Mouse (Mus musculus) embryo, embryonic 10 days (tissue): ENCODE data around the gene Prkar1a.
"Not testable (repeated sequence)": the region's sequence is repeated elsewhere in the genome, so short reads cannot be mapped to it uniquely, and the experiment has no call there.

Experiments
- DNase-seq: peaks from one replicate; pipeline ENCODE4 v3.0.0-alpha.2; 2015; ENCODE audit warnings: low spot score

The Prkar1a gene

DNA sequence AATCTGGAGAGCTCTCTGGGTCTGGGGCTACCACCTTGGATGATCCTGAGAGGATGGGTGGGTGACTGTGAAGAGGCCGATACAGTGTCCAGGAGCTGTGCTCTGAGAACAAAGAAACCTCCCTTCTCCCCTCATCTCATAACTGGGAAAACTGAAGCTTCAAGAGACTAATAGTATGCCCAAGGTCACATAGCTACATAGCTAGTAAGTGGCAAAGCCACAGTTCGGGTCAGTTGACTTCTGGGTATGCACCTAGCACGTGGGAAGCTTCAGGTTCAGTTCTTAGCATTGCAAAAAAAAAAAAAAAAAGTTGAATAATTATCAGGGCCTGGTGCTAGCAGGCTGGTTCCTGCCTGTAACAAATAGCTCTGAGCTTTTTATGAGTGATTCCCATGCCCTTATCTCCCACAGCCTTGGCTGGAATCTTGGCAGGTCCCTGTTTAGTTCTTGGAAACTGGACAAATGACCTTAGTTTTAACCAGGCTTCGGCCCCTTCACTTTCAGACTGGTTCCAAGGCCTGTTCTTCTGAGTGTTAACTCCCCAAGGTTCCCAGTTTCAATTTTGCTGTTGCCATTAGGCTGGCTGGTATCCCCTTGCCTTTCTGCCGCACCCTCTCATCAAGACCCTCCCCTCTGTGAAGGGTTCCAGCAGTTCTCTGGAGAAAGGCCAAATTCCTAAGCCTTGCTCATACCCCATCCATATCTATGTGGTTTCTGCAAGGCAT is 7.5 kb upstream of the Prkar1a start:
- no peak for DNase-seq

DNA sequence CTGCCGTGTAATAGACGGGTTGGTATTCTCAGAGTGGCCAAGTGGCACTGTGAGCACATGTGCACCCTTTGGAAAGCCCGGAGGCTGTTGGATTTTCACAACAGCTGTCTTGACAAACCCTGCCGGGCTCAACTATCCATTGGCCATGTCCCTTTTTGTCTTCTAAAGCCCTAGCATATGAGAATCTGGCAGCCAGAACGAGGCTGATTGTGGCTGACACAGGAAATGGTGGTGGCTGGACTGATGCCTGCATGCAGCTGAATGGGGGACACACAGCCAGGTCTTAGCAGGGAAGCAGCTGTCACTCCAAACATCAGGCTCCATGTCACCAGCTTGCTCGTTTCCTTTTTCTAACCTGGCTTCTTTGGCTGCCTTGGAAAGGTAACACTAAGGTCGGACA is 695 bp upstream of the Prkar1a start:
- no peak for DNase-seq

DNA sequence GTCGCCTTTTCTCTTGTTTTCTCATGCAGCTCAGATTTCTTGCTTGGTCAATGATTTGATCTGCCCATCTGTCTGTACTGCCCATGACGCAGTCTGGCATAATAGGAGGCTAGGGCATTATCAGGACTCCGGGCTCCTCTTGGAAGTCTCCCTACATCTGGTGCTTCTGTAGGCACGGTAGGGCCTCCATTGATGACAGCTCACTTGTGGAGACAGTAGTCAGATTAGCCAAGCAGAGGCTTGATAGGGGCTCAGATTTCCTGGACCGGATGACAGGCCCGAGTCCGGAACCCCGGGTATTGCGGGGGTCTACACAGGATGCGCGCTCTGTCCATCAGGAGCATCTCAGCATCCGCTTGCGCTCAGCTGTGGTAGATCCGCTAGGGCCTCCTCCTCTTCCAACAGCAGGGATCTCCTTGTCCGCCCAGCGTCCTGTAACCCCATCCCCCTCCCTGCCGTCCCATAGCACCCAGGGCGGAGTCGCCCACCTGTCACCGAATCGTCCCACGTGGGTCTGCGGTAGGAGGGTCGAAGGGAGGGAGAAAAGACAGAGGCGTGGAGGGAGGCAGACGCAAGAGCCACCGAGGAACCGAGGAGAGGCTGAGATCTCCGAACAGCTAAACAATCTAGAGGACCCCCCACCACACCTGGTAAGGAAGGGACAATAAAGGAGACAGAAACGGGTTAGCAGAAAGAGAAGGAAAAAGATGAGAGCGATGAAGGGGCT is 933 bp downstream of the Prkar1a start:
- DNase-seq = peak; percentile 81

DNA sequence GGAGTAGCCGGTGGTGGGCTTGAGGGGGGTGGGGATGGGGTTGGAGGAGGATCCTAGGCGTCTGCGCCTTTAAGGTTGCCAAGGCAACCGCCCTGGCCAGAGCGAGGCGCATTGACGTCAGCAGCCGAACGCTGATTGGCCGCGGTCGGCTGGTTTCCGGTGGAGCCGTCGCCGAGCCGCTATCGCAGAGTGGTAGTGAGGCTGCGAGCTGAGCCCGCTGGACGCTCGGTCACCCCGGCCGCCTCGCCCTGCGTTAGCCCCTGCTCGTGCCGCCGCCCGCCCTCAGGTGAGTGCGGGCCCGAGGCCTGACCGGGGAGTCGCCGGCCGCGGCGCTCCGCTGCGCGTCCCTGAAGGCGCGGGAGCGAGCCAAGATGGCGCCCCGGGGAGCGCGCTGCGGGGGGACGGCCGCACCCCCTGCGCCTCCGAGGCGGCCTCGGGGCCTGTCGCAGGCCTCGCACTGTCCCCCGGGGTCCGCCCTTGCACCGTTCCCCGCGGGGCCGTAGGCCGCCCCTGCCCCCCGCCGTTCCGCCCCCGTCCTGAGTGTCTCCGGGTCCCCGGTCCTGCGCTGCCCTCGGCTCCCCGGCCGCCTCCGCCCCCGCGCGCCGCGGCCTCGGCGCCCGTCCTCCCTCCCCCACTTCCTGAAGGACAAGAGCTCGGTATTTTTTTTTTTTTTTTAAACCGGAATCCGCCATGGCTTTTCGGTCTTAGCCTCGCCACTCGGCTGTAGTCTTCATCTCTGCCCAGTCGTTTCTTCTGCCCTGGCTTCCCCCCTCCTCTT is 1.8 kb downstream of the Prkar1a start:
- DNase-seq = peak; percentile 97

DNA sequence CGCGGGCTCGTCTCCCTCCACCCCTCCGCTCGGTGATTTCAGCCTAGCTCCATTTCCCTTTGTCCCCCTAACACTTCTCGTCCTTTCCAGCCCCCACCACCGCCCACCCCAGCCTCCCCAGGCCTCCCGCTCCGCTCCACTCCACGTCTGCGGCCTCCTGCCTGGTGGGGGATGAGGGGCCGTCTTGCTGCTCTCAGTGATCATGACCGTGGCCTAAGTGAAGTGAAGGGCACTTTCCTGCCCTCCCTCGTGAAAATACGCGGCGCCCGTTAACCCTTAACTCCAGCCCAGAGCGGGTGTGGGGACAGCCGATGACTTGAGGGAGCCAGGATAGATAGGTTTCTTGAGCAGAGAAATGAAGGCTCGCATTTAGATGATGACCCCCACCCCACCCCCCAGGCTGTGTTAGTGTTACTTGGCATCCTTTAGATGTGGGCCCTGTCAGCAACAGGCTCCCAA is 2.4 kb downstream of the Prkar1a start:
- DNase-seq = peak; percentile 38

DNA sequence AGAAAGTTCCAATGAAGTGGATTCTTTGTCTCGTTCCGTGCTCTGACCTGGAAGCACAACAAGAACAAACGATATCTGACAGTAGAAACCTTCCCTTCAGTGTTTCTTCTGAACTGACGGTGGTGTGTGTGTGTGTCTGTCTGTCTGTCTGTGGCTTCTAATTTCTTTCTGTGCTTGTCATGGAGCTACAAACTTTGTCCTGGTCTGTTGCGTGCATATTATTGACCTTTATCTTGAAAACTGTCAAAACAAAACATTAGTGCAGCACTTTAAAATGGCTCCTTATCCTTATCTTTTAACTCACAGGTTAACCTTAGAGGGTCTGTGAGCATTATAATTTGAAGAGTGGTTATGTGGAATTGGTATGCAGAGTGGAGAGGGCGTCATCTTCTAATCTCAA is 3.3 kb downstream of the Prkar1a start:
- DNase-seq = no peak

DNA sequence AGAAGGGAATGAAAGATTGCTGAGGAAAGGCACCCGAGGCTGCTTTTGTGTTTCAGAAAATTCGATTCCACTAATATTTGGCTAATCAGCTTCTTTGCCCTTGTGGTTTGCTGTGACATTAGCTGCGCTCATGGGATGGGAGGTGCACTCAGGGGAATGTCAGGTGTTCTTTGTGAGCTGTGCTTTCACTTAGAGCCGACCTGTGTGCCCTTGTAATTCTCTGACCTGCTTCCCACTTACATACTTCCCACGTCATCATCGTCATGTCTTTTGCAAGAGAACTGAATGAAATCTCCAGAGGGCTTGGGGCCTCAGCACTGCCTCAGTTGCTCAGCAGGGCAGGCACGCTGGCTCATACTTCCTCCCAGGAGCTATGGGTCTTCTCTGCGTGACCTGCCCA is 4.0 kb downstream of the Prkar1a start:
- no peak for DNase-seq

DNA sequence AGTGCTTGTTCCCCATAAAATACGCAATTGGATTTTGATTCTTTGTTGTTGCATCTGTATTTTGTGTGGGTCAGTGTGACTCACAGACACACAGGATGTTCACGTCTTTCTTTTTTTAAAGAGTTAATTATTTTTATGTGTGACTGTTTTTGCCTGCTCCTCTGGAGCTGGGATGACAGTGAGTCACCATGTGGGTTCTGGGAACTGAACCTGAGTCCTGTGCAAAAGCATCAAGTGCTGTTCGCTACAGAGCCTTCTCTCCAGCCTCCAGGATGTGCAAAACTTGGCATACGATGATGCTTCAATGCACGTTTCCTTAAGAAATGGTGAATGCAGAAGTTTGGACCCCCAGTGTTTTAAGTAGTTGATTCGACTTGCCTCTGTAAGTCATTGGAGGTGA is 5.4 kb downstream of the Prkar1a start:
- DNase-seq = no peak

DNA sequence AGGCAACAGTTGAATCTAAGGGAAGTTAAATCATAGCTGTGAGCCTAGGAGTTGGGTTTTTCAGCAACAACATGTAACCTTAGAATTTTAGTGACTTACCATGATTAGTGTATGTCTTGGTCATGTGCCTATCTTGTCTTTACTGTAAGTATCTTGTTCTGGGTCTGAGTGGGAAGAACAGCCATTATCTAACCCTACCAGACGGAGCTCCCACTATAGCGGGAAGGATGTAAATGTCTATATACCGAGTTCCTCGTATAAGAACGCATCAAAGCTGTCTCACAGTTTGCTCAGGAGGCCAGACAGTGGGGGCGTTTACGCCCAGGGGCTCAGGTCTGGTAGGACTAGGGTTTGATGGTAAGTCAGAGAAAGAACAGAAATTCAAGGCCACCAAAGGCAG is 7.0 kb downstream of the Prkar1a start:
- no peak for DNase-seq

DNA sequence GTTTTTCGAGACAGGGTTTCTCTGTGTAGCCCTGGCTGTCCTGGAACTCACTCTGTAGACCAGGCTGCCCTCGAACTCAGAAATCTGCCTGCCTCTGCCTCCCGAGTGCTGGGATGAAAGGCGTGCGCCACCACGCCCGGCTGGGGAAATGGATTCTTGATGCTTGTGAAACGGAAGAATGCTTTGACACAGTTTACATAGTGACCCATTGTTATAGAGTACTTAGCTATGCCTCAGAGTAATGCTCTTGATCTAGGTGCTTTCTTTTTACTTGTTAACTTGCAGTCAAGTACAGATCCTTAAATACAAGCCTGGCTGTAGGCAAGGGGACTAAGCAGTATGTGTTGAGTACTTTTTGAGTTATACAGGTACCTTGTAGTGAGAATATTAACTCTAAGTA is 11.3 kb downstream of the Prkar1a start:
- not testable (repeated sequence) for DNase-seq

DNA sequence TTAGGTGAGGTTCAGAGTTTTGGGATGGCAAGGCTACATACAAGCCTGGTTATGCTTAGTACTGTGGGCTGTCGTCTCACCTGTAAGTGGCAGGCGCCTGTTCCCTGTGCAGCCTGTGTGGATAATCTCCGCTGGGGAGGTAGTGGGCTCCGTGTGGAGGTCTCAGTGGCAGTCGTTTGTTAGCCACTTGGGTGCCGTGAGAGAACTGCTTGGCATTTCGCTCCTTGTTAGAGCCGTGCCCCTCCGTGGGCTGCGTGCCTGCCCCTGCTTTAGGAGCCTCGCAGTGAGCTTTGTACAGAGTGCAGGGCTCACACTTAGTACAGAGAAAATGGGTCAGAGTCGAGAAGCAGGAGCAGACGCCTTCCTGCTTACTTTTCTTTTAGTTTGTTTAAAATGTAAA is 15.1 kb downstream of the Prkar1a start:
- DNase-seq = no peak

DNA sequence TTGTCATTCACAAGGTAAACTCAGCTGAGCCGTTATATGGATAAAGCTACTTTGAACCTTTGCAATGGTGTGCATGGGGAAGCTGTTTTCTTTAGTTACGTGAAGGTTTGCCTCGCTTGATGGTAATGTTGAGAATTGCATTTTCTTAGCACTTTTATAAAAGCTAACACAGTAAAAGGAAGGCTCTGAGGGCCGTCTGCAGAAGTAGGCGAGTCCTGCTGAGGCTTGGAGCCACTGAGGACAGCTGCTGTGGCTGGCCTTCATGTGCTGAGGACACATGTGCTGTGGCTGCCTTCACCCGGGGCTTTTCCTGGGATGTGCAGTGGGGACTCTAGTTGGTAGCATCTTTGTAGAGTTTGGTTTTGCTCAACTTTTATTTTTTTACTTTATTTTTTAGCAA is 16.2 kb downstream of the Prkar1a start:
- no peak for DNase-seq

DNA sequence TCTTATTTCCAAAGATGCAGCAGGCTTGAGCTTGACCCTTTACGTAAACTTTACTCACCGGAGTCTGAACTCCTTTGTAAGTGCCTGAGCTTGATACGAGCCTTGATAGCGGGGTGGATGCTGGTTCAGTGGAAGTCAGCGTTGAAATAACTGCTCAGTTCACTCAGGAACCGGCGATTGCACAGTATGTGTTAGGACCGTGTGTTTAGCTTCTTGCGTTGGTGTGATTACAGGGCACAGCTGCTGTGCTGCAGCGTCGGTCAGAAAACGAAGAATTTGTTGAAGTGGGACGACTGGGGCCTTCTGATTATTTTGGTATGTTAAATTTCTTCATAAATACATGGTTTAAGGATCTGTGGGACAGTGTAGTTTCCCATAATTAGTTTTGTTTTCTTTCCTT is 17.2 kb downstream of the Prkar1a start:
- no peak for DNase-seq

DNA sequence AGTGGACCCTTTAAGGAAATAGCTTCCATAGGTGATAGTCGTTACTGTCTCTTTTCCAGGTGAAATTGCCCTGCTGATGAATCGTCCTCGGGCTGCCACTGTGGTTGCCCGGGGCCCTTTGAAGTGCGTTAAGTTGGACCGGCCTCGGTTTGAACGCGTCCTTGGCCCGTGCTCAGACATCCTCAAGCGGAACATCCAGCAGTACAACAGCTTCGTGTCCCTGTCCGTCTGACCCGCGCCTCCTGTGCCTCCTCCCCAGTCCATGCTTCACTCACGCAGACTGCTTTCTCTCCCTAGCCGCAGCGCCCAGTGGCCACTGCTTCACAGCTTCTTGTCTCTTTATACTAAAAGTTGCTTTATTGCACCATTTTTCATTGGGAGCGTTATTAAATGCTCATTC is 18.2 kb downstream of the Prkar1a start:
- DNase-seq = no peak

DNA sequence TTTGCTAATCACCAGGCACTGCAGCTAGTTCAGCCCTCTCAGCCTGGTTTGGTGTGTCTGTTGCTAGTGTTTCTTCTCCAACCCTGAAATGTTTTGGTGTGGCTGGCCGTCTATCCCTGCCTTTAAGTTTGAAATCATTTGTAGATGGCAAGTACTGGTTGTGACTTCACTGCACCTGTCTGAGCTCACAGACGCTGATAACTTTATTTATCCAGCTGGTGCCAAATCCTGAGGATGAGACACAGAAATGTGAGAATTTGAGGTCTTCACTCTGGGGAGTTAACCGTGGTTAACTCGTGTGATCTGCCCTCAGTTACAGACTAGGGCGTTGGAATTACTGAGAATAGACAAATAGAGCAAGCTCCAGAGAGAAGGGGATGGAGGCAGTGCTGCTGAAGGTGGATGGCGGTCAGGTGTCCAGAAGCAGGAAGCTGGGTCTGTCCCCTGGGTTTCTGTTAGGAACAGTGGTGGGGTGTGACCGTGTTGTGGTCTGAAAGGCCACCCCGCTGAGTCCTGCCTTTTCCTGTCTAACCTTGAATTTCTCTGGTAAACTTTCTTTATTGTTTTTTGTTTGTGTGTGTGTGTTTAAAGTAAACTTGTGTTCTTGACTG is 19.0 kb downstream of the Prkar1a start:
- no peak for DNase-seq

DNA sequence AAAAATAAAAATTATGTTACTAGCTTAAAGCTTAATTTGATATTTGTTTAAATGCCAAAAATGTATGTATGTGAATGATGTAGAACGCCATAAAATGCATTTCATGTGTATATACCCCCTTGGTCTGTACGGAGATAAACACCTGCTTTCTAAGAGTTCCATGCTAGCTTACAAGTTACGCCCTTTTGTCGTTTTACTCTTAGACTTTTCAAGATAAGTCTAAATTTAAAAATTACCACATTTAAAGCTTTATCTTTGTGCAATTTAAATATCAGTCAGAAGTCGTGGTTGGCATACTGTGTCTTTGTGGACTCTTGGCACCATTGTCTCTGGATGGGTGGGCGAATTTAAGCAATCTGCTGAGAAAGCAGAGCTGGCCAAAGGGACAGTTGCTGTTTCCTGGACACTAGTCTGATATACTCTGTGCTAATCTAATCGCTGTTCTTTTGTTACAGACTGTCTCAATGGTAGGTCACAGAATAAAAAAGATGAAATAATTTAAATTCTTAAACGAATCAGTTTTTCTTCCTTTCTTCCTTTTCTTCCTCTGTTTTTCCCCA is 20.0 kb downstream of the Prkar1a start:
- no peak for DNase-seq

DNA sequence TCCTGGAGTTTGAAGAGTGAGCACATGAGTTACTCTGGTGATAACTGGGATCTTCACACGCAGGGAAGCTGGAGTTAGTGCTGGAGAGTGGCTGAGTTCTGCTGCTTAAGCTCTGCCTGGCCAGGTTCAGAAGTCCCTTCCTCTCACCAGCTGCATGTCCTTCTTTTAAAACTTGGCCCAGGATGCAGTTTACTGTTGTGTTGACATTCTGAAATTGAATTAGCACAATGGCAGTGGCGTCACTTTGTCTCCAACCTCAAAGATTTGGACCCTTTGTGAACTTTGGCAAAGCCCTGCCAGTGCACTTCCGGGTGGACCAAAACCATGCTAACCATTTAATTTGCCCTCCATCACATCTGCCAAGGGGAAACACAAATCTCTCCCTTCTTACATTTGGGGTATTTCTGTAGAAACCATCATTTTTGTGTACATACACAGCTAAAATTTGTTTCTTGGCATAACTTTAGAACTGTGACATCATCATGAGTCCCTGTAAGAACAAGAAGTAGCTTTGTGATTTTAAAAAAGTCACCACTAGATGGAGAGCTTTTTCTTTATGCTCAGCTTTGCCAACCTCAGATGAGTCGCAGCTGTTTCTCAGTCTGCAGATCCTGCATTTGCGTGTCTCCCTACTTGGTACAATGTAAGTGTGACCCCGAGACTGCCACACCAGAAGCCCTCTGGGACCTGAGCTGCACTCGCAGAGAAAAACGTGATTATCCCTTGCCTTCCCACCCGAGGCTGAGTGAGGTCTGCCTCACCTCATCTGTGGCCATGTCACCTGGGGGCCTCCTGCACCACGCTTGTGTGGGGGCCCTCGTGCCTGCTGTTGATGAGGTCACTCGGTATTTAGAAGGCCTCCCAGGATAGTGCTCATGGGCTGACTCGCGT is 21.1 kb downstream of the Prkar1a start:
- peak; percentile 61 for DNase-seq

DNA sequence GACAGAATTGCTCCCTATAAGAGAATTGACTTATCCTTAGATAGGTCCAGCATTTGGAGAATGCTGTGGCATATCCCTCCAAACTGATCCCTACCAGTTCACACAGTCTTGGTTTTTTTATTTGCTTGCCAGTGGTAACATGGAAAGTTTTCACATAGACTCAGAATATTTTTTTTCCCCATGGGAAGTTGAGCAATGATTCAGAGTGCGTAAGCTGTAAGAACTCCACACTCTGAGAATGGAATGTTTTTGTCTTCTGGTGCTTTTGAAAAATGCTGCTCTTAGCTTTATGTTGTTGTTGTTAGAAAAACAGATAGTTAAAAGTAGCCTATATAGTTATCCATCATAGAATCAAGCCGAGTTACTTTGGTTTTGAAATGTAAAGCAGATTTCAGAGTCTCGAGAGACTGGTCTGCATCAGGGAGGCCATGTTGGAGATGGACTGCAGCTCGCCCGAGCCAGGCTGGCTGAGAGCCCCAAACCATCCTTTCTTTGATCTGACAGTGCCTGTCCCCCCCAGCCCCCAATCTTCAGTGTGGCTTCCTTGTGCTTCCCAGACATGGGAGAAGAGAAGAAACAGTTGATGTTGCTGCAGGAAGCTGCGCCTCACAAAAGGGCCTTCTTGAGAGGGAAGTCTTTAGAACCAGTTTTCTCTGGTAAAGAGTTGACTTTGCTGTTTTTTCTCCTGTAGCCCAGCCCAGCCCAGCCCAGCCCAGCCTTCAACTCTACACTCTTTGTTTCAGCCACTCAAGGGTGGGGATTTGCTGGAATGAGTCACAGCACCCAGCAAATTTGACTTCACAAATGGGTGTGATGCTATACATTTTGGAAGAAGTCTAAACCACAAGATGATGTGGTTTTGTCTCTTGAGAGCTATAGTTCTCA is 22.2 kb downstream of the Prkar1a start:
- no peak for DNase-seq

DNA sequence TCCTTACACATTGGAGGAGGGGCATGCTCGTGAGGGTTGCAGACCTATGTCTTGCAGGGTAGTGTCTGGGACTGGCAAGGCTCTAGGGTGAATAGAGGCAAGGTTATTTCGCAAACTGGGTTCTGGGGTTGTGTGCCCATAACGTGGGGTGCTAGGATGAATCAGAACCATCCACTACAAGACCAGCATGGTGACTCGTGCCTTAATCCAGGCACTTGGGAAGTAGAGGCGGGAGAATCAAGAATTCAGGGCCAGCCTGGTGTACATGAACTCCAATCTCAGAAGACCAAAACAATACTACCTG is 22.8 kb downstream of the Prkar1a start:
- no peak for DNase-seq

DNA sequence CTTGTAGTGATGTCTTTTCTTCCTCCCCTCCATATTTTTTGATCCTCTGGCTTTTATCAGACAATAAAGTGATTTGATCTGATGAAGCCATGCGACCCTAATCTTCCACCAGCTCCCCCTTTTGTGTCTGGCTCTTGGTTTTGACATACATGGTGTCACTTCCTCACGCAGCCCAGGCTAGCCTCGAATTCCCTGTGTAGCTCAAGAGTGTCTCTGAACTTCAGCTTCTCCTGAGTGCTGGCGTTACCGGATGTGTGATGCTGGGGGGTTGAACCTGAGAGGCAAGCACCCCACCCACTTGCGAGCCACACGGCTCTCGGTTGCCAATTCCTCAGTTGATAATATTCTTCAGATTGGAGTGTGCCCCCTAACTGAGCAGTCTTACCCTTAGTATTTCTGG is 23.2 kb downstream of the Prkar1a start:
- no peak for DNase-seq
